Mouse (Mus musculus): ENCODE measurements around the gene Trim41. TPM values are rescaled to one million over a fixed set of nuclear protein-coding genes. Genes with fewer than 3 reads are reported as not detected.

The Trim41 gene
- polyA plus RNA-seq, 1 experiment from 2014 or later: 7.5 TPM

DNA sequence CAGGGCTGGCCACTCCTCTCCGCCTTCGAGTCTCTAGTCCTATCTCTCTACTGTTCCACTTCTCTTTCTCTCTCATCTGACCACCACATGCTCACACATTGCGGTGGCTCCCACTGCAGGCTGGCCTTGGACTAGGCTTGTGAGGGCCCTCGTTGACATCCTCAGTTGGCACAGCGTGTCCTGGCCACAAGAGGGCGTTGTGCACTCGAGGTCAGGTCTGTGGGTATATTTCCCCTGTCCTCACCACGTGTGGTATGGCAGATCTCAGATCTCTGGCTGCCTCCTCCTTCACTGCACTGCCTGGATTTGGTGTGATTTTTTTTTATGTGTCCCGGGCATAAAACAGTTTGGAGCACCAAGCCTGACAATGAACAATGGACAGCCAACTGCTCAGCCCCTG, 40.5 kb downstream of the Trim41 start:
- no peak for ATAC-seq (ENCODE audit: low FRiP score)
- peaks cover 5% of the 10 kb centered on the region; the same call in 1 of the 2 replicates for H3K4me1 ChIP-seq (replicated peaks)

DNA sequence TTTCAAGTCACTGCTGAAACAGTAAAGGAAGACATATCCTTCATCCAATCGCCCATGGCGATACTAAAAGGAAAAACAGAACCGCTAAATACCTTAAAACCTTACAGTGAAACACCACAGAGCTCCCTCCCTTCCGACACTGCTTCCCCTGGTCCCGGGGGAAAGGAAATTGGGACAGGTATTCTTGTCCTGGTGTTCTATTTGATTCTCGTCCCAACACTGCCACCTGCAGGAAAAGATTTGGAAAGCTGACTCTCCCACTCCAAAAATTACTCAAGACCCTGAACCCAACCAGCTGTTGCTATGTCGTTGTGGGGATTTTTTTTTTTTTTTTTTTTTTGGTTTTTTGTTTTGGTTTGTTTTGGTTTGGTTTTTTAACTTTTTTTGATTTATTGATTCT, 41.7 kb downstream of the Trim41 start:
- H3K4me3 ChIP-seq: no peak overlapping the region
- peak overlapping the region; percentile 28; the same call in 1 of the 2 replicates for H3K4me2 ChIP-seq
- H3K9ac ChIP-seq: no peak overlapping the region
- peaks cover 5% of the 10 kb centered on the region; the same call in 1 of the 2 replicates for H3K4me1 ChIP-seq (replicated peaks)
- WGBS: 4% methylated on average over 7 of the region's 7 CpGs
- 0 out of 2 replicates have a peak, but pooled peaks cover 3% of the 10 kb centered on the region for H3K27me3 ChIP-seq
- ATAC-seq (ENCODE audit: low FRiP score): no peak
- no peaks in the 10 kb centered on the region for H3K36me3 ChIP-seq
- no peak overlapping the region for H3K27ac ChIP-seq
- H3K9me3 ChIP-seq: no peaks in the 10 kb centered on the region

More for the DNA sequence above, 40.5 kb downstream of the Trim41 start:
- Histone ChIP-seq H3K4me3 (no peak overlapping the region), H3K27me3 (0 out of 2 replicates have a peak, but pooled peaks cover 3% of the 10 kb centered on the region), H3K9me3 (no peaks in the 10 kb centered on the region), H3K27ac (no peak overlapping the region), H3K9ac (no peak overlapping the region), H3K4me2 (no peak overlapping the region), H3K36me3 (no peaks in the 10 kb centered on the region)
- WGBS: 43% methylated on average over 9 of the region's 9 CpGs

DNA sequence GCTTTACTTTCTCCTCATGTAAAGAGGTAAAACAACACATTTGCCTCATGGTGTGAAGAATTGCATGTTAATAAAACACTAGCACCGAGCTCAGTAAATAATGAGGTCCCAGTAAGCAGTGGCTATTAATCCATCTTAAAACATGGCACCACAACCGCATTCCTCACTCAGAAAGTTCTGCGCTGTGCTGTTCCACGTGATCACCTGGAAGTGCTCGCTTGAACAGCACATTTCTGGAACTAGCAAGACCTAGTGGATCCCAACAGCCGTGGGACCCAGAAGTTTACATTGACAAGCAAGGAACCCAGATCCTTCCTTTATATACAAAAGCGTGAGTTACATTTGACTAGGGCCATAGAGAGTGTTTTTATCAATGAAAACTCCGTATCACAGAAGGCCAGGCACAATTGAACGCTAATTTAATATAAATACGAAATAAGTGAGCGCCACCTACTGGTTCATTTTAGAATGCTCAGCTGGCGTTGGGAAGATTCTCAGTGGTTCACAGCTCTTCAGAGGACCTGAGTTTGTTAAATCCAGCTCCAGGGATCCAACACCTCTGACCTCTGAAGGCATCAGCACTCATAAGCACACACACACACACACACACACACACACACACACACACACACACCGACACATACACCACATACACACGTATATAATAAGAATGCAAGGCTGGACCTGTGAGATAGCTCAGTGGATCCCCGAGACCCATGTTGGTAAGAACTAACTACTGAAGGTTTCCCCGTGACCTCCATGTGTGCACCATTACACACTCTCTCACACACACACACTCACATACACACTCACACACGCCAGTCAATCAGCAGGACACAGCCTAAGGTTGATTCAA, 42.5 kb downstream of the Trim41 start:
- WGBS: 38% methylated on average over 17 of the region's 17 CpGs
- peak; percentile 43 for ATAC-seq (ENCODE audit: low FRiP score)

DNA sequence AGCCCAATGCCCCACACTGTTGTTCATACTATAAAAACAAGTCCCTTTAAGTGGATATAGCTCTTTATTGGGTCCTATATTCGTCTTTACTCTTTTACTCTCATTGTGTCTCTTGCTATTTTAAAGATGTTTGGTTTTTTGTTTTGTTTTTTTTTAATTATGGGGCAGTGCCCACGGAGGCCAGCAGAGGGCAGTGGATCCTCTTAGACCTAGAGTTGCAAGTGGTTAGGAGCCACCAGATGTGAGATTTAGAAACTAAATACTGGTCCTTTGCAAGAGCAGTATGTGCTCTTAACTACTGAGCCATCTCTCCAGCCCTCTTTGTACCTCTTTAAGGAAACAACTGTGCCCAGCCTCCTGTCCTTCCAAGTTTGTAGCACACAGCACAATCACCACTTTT, 45.5 kb downstream of the Trim41 start:
- WGBS: 15% methylated on average over 2 of the region's 2 CpGs
- H3K4me3 ChIP-seq: no peak overlapping the region
- H3K27ac ChIP-seq: no peak overlapping the region
- no peaks in the 10 kb centered on the region for H3K36me3 ChIP-seq
- H3K4me2 ChIP-seq: no peak overlapping the region
- H3K27me3 ChIP-seq: no peaks in the 10 kb centered on the region
- ATAC-seq (ENCODE audit: low FRiP score): no peak
- no peaks in the 10 kb centered on the region for H3K9me3 ChIP-seq
- no peak overlapping the region for H3K9ac ChIP-seq
- peaks cover 5% of the 10 kb centered on the region; the same call in 1 of the 2 replicates for H3K4me1 ChIP-seq (replicated peaks)

More for the DNA sequence above, 42.5 kb downstream of the Trim41 start:
- no peak overlapping the region for H3K9ac ChIP-seq
- no peak overlapping the region for H3K4me3 ChIP-seq
- no peaks in the 10 kb centered on the region for H3K9me3 ChIP-seq
- H3K4me1 ChIP-seq (replicated peaks): peaks cover 5% of the 10 kb centered on the region; the same call in 1 of the 2 replicates
- no peaks in the 10 kb centered on the region for H3K36me3 ChIP-seq
- 0 out of 2 replicates have a peak, but pooled peaks cover 3% of the 10 kb centered on the region for H3K27me3 ChIP-seq
- no peak overlapping the region for H3K27ac ChIP-seq
- H3K4me2 ChIP-seq: peak overlapping the region; percentile 41

DNA sequence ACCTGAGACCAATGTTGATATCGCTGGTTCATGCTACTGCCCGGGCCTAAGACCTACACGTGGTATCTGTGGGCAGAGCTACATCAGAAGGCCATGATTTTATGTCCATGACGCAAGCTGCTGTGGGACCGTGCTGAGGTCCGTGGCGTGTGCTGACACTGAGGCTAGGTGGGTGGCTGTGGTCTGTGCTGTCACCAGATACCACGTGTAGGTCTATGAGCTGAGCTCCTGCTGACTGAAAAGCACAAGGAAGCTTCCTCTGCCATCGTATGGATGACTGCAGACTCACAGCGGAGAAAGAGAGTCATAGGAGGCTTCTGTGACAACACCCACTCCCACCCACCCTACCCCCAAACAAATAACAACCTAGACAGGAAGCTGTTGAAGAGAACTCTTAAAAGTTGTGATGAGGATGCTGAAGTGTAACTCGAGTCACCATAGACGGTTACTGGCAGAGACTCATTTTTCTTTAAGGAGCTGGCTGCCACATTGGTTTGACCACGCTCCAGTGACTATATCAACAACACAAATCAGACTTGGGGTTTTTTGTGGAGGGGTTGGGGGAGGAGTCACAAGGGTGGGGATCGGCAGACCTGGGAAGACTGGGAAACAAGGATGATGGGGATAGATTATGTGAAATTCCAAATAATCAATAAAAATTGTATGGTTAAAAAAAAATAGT, 49.8 kb downstream of the Trim41 start:
- no peaks in the 10 kb centered on the region for H3K36me3 ChIP-seq
- no peaks in the 10 kb centered on the region for H3K27me3 ChIP-seq
- no peak overlapping the region for H3K4me3 ChIP-seq
- H3K9me3 ChIP-seq: no peaks in the 10 kb centered on the region
- H3K4me2 ChIP-seq: no peak overlapping the region
- H3K9ac ChIP-seq: no peak overlapping the region
- no peak overlapping the region for H3K27ac ChIP-seq
- no peak for ATAC-seq (ENCODE audit: low FRiP score)
- no peaks in the 10 kb centered on the region for H3K4me1 ChIP-seq (replicated peaks)
- 89% methylated on average over 14 of the region's 14 CpGs for WGBS

DNA sequence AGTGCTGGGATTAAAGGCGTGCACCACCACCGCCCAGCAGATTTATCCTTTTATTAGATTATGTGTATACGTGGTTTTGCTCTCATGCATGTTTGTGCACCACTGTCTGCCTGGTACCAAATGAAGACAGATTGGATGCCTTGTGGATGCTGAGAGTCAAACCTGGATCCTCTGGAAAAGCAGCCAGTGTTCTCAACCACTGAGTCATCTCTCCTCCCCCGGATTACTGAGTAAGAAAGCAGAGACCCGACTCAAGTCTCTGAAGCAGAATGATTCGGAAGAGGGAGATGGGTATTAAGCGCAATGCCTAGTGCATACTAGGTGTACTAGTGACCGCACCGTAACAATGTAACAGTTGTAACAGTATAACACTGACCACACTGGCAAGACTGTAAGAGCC, 53.0 kb downstream of the Trim41 start:
- Histone ChIP-seq H3K9me3 (no peaks in the 10 kb centered on the region), H3K4me3 (no peak overlapping the region), H3K9ac (no peak overlapping the region), H3K4me2 (no peak overlapping the region), H3K27me3 (no peaks in the 10 kb centered on the region), H3K4me1 (replicated peaks) (no peaks in the 10 kb centered on the region), H3K27ac (no peak overlapping the region), H3K36me3 (no peaks in the 10 kb centered on the region)
- WGBS: 93% methylated on average over 9 of the region's 9 CpGs
- ATAC-seq (ENCODE audit: low FRiP score): no peak

DNA sequence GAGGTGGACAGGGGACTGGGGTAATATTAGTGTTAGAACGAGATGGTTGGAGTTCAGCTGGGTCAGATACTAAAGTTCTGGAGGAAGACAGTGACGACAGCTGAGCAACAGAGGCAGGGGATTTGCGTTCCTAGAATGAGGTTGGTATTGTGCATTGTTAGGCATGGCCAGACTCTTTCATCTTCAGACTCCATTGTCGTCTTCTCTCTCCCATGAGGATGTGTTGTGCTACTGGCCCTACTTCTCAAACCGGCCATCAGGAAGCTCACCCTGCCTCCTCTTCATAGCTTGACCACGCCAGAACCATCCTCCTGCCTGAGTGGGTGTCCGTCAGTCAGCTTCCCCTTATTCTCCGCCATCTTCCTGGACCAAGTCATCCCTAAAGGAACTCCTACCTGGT, 58.1 kb downstream of the Trim41 start:
- Histone ChIP-seq H3K4me3 (no peak overlapping the region), H3K4me2 (no peak overlapping the region), H3K9ac (no peak overlapping the region), H3K36me3 (no peaks in the 10 kb centered on the region), H3K27me3 (no peaks in the 10 kb centered on the region), H3K9me3 (no peaks in the 10 kb centered on the region), H3K4me1 (replicated peaks) (no peaks in the 10 kb centered on the region), H3K27ac (no peak overlapping the region)
- ATAC-seq (ENCODE audit: low FRiP score): no peak
- 84% methylated on average over 8 of the region's 8 CpGs for WGBS

Other genes starting within 250 kb of the Trim41 start
- 444 and 448 TPM in 2 replicates for gene Rack1, start 17.0 kb downstream of the Trim41 start, polyA plus RNA-seq (2015; fragmentation: Nextera tagmentation; extraction: Ambion mirVana)
- gene Trim7, start 8.8 kb upstream of the Trim41 start, polyA plus RNA-seq (2015; fragmentation: Nextera tagmentation; extraction: Ambion mirVana): 1.0 and 2.8 TPM in 2 replicates
- gene Gm12184, start 9.3 kb upstream of the Trim41 start, polyA plus RNA-seq (2015; fragmentation: Nextera tagmentation; extraction: Ambion mirVana): 2.8 and 4.4 TPM in 2 replicates
- gene Irgm1, start 54.3 kb upstream of the Trim41 start, polyA plus RNA-seq (2015; fragmentation: Nextera tagmentation; extraction: Ambion mirVana): 2.7 and 2.8 TPM in 2 replicates
- 0.13 and 0.16 TPM in 2 replicates for gene Gm5431, start 84.9 kb upstream of the Trim41 start, polyA plus RNA-seq (2015; fragmentation: Nextera tagmentation; extraction: Ambion mirVana)
- 1.9 and 2.2 TPM in 2 replicates for gene Psme2b, start 128.8 kb upstream of the Trim41 start, polyA plus RNA-seq (2015; fragmentation: Nextera tagmentation; extraction: Ambion mirVana)
- gene Olfr56, start 161.5 kb upstream of the Trim41 start, polyA plus RNA-seq (2015; fragmentation: Nextera tagmentation; extraction: Ambion mirVana): not detected in 2 replicates
- gene 9930111J21Rik1, start 162.0 kb upstream of the Trim41 start, polyA plus RNA-seq (2015; fragmentation: Nextera tagmentation; extraction: Ambion mirVana): 0.16 and 0.31 TPM in 2 replicates
- not detected in 2 replicates for gene Gm12185, start 174.9 kb upstream of the Trim41 start, polyA plus RNA-seq (2015; fragmentation: Nextera tagmentation; extraction: Ambion mirVana)
- 0.08 TPM in 1 of 2 replicates, not detected in the other for gene Tgtp1, start 176.8 kb upstream of the Trim41 start, polyA plus RNA-seq (2015; fragmentation: Nextera tagmentation; extraction: Ambion mirVana)
- 0.25 and 0.28 TPM in 2 replicates for gene 9930111J21Rik2, start 233.9 kb upstream of the Trim41 start, polyA plus RNA-seq (2015; fragmentation: Nextera tagmentation; extraction: Ambion mirVana)
- not detected in 2 replicates for gene Tgtp2, start 246.9 kb upstream of the Trim41 start, polyA plus RNA-seq (2015; fragmentation: Nextera tagmentation; extraction: Ambion mirVana)